Mouse (Mus musculus) neural tube, embryonic 11.5 days (tissue): ENCODE data around the gene Gtf3c2. TPM values are rescaled to one million over a fixed set of nuclear protein-coding genes. Genes with fewer than 3 reads are reported as not detected.

Source experiments
- ATAC-seq: fragments of 200-750 bp; cut with Nextera tagmentation; 2 replicates; pipeline ENCODE4 v1.8.0; 2017; ENCODE audit warnings: moderate number of reproducible peaks, mild to moderate bottlenecking, moderate TSS enrichment, moderate library complexity; ENCODE audit not compliant: insufficient read depth, low FRiP score, low TSS enrichment
- DNase-seq: peaks from one replicate; pipeline ENCODE4 v3.0.0-alpha.2; 2015; ENCODE audit warnings: low spot score
- H3K27ac ChIP-seq: fragments of 300-500 bp; sonication (generic); 2 replicates; pipeline ENCODE4 v1.5.1; 2014; ENCODE audit warnings: low read depth, mild to moderate bottlenecking, low read length
- H3K27me3 ChIP-seq: fragments of 300-500 bp; sonication (generic); 2 replicates; pipeline ENCODE4 v1.6.1; 2014; ENCODE audit warnings: mild to moderate bottlenecking, low read length, mixed read lengths; ENCODE audit not compliant: control insufficient read depth, insufficient read depth
- H3K36me3 ChIP-seq: fragments of 300-500 bp; sonication (generic); 2 replicates; pipeline ENCODE4 v1.6.1; 2014; ENCODE audit warnings: mild to moderate bottlenecking, low read length, moderate library complexity, mixed read lengths; ENCODE audit not compliant: control insufficient read depth, insufficient read depth
- H3K4me1 ChIP-seq: fragments of 300-500 bp; sonication (generic); 2 replicates; pipeline ENCODE4 v1.6.1; 2014; ENCODE audit warnings: low read length, mixed read lengths; ENCODE audit not compliant: control insufficient read depth, insufficient read depth
- H3K4me2 ChIP-seq: fragments of 300-500 bp; sonication (generic); 2 replicates; pipeline ENCODE4 v1.6.1; 2014; ENCODE audit warnings: low read depth, mild to moderate bottlenecking, moderate library complexity
- H3K4me3 ChIP-seq: fragments of 300-500 bp; sonication (generic); 2 replicates; pipeline ENCODE4 v1.5.1; 2014; ENCODE audit warnings: low read depth, low read length
- H3K9ac ChIP-seq: fragments of 300-500 bp; sonication (generic); 2 replicates; pipeline ENCODE4 v1.6.1; 2014; ENCODE audit warnings: mild to moderate bottlenecking, low read length
- H3K9me3 ChIP-seq: fragments of 300-500 bp; sonication (generic); 2 replicates; pipeline ENCODE4 v1.6.1; 2016; ENCODE audit warnings: low read length; ENCODE audit not compliant: control insufficient read depth
- WGBS: fragments of 180-500 bp; shearing (Covaris S2); extraction: QIAGEN DNeasy Blood & Tissue Kit; methylation state at CpG from one replicate; pipeline ENCODE4 v1.1.7; 2014; 5-methylcytosine and 5-hydroxymethylcytosine counted together
- polyA plus RNA-seq: library from polyadenylated mRNA; unstranded; fragments of >200 nt; fragmentation: Nextera tagmentation; extraction: Ambion mirVana; gene quantifications from 2 replicates; pipeline ENCODE4 v1.2.1, GENCODE M21; 2014

The Gtf3c2 gene
- polyA plus RNA-seq, 1 experiment from 2014 or later: 89.0 TPM

DNA sequence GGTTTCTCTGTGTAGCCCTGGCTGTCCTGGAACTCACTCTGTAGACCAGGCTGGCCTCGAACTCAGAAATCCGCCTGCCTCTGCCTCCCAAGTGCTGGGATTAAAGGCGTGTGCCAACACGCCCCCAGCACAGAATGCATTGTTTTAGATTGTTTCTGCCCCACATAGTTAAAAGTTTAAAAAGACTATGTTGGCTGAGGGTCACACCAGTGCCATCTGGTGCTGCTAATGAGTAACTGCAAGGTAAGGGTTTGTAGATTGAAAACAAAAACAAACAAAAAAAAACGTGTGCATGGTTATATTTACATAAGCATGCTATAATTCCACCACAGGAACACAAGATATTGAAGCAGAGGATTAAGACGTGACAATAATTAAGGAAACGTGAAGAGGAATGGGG, 69.2 kb downstream of the Gtf3c2 start:
- no peaks in the 10 kb centered on the region for H3K36me3 ChIP-seq
- no peaks in the 10 kb centered on the region for H3K4me1 ChIP-seq
- ATAC-seq (no peak), DNase-seq (no peak)
- H3K4me3 ChIP-seq: no peak overlapping the region
- no peaks in the 10 kb centered on the region for H3K9me3 ChIP-seq
- H3K27me3 ChIP-seq: no peaks in the 10 kb centered on the region
- no peak overlapping the region for H3K9ac ChIP-seq
- no peak overlapping the region for H3K4me2 ChIP-seq
- 37% methylated on average over 7 of the region's 7 CpGs for WGBS
- H3K27ac ChIP-seq: no peak overlapping the region

DNA sequence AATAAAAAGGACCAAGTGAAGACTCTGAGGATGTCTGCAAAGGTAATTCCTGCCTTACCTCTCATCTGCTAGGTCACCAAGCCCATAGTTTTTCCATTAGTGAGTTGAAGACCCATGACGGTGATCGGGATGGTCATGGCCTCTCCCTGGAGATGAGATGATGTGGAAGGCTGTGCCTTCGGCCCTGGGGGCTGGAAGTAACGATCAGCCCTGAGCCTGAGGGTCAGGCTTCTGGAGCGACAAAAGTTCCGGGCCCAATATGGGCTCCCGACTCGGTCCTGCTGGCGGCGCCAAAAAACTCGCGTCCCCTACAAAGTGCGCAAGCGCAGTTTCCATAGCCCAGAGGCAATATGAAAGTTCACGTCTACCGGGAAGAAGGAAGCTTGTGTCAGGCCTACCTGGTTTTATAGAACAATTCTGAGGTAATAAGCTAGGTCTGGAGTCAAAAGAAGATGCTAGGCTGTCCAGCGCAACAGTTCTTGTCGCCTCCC, 71.9 kb downstream of the Gtf3c2 start, which contains the start of gene Slc30a3:
Slc30a3 (minus strand) TSS at position 238 of the 491 bp plus-strand sequence.
- H3K4me3 ChIP-seq: no peak within 1 kb of the TSS

More for the DNA sequence above, 71.9 kb downstream of the Gtf3c2 start, which contains the start of gene Slc30a3:
- Histone ChIP-seq H3K4me2 (no peak within 1 kb of the TSS), H3K4me1 (no peaks in the 10 kb centered on the region), H3K9me3 (no peaks in the 10 kb centered on the region), H3K27ac (no peak within 1 kb of the TSS), H3K36me3 (no peaks in the 10 kb centered on the region), H3K9ac (no peak within 1 kb of the TSS), H3K27me3 (no peaks in the 10 kb centered on the region)
- 89% methylated on average over 18 of the region's 18 CpGs for WGBS
- no peak for DNase-seq
- ATAC-seq: no peak

Other genes with a start within 250 kb of the Gtf3c2 start
- 8.6 and 9.1 TPM in 2 replicates for gene Cgref1, start 234.6 kb downstream of the Gtf3c2 start, polyA plus RNA-seq
- gene Preb, start 219.8 kb downstream of the Gtf3c2 start, polyA plus RNA-seq: 101 and 108 TPM in 2 replicates
- not detected in 2 replicates for gene Tcf23, start 211.5 kb downstream of the Gtf3c2 start, polyA plus RNA-seq
- gene Atraid, start 131.8 kb downstream of the Gtf3c2 start, polyA plus RNA-seq: 95.1 and 98.5 TPM in 2 replicates
- 9.3 and 9.7 TPM in 2 replicates for gene Slc5a6, start 131.2 kb downstream of the Gtf3c2 start, polyA plus RNA-seq
- gene Cad, start 125.4 kb downstream of the Gtf3c2 start, polyA plus RNA-seq: 27.9 and 28.2 TPM in 2 replicates
- gene Dnajc5g, start 73.9 kb downstream of the Gtf3c2 start, polyA plus RNA-seq: not detected in 2 replicates
- 8.1 and 9.2 TPM in 2 replicates for gene Slc30a3, start 71.9 kb downstream of the Gtf3c2 start, polyA plus RNA-seq
- 0.45 and 0.81 TPM in 2 replicates for gene Trim54, start 63.4 kb downstream of the Gtf3c2 start, polyA plus RNA-seq
- gene Ucn, start 41.3 kb downstream of the Gtf3c2 start, polyA plus RNA-seq: not detected in 2 replicates
- gene Mpv17, start 25.9 kb downstream of the Gtf3c2 start, polyA plus RNA-seq: 44.8 and 52.2 TPM in 2 replicates
- 1.3 and 1.7 TPM in 2 replicates for gene Gm29609, start 233 bp downstream of the Gtf3c2 start, polyA plus RNA-seq
- 134 and 137 TPM in 2 replicates for gene Snx17, start 13.1 kb upstream of the Gtf3c2 start, polyA plus RNA-seq
- gene Eif2b4, start 13.3 kb upstream of the Gtf3c2 start, polyA plus RNA-seq: 69.6 and 77.7 TPM in 2 replicates
- gene Zfp513, start 22.2 kb upstream of the Gtf3c2 start, polyA plus RNA-seq: 6.4 and 7.0 TPM in 2 replicates
- gene Ppm1g, start 40.5 kb upstream of the Gtf3c2 start, polyA plus RNA-seq: 162 and 166 TPM in 2 replicates
- gene Nrbp1, start 60.7 kb upstream of the Gtf3c2 start, polyA plus RNA-seq: 154 and 163 TPM in 2 replicates
- 0.97 and 1.2 TPM in 2 replicates for gene Gm9970, start 61.1 kb upstream of the Gtf3c2 start, polyA plus RNA-seq
- gene Krtcap3, start 71.5 kb upstream of the Gtf3c2 start, polyA plus RNA-seq: 2.4 and 3.0 TPM in 2 replicates
- gene Ift172, start 111.0 kb upstream of the Gtf3c2 start, polyA plus RNA-seq: 33.0 and 36.7 TPM in 2 replicates
- 69.3 and 71.1 TPM in 2 replicates for gene Fndc4, start 115.9 kb upstream of the Gtf3c2 start, polyA plus RNA-seq
- not detected in 2 replicates for gene Gckr, start 117.3 kb upstream of the Gtf3c2 start, polyA plus RNA-seq